Mouse (Mus musculus): ENCODE data around the gene Zfp719. TPM values are rescaled to one million over a fixed set of nuclear protein-coding genes. Genes with fewer than 3 reads are reported as not detected.
A peak's percentile ranks its signal among the peaks of the same experiment; 100 is the strongest.

Gene Zfp719
- polyA plus RNA-seq, 1 experiment = 2.5 TPM

DNA sequence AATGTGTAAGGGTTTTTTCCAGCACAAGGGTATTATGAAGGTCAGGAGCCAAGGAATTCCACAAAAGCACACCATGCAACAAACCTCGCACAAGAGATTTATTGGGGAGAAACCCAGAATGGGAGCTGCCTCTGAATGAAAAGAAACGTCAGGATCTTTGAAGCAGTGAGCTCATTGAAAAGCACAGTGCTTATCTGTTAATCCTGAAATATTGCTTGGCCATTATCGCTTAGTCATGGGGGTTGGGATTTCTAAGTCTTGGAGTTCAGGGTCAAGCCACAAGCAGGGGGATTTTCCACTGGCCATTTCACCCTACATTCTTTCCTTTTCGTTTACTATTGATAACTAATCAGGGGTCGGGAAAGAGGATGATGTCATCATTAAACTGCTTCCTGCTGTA, 22.5 kb downstream of the Zfp719 start:
- WGBS = 35% methylated on average over 5 of the region's 5 CpGs
- TF ChIP-seq POLR2A (IDR thresholded peaks at IDR 0.05; ENCODE audit: borderline replicate concordance, extremely low read depth, low read depth, low read length) = no peak
- TF ChIP-seq CTCF (IDR thresholded peaks at IDR 0.05; ENCODE audit: insufficient read depth, low read length) = no peak
- DNase-seq = no peak
- no peak overlapping the region for H3K4me3 ChIP-seq (replicated peaks; ENCODE audit: extremely low read depth, low read depth, low read length)
- no peaks in the 10 kb centered on the region for H3K4me1 ChIP-seq (ENCODE audit: control insufficient read depth, insufficient read depth, low read length)

DNA sequence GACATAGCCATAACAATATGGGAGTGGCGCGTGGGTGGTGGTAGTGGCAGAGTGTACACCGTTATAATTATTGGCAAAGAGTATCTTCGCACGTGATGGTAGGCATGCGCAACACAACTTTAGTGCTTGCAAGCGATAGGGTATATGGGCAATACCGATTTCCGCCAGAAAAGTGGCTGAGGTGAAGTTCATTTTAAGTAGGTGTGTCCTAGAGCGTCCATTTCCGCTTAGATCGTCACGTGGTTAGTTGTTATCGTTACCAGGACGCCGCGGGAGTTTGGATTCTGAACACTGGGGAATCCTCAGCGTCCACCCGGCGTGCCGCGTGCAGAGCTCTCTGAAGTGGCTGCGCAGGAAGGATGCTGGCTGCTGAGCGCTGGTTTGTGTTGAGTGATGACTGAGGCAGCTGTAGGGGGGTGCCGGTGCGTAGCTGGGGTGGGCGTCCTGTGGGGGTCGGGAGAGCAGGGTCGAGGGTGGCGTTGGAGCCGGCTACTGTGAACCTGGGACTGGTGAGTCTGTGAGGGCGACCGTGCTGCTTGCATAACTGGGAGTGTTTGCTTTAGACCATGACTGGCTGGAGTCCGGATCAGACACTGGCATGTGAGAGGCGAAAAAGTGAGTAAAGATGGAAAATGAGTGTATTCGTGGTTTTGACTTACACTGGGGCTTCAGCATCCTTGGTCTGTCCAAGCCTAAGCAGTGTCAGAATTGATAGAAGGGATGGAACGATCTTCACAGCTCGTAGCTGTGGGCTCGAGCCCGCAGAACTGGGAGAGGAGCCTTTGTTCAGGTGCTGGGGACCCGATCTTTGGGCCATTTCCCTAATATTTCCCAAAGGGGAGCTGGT, 27.7 kb downstream of the Zfp719 start, which contains the start of gene Zfp819:
Gene Zfp819, plus strand, starts transcription at position 274 of the 847 bp plus-strand sequence.
- 12% methylated on average over 41 of the region's 41 CpGs for WGBS
- TF ChIP-seq CTCF (IDR thresholded peaks at IDR 0.05; ENCODE audit: insufficient read depth, low read length) (no peak), POLR2A (IDR thresholded peaks at IDR 0.05; ENCODE audit: borderline replicate concordance, extremely low read depth, low read depth, low read length) (no peak)
- Histone ChIP-seq H3K4me3 (replicated peaks; ENCODE audit: extremely low read depth, low read depth, low read length) (peak within 1 kb of the TSS; percentile 29), H3K4me1 (ENCODE audit: control insufficient read depth, insufficient read depth, low read length) (no peaks in the 10 kb centered on the region)
- DNase-seq = peak; percentile 38

DNA sequence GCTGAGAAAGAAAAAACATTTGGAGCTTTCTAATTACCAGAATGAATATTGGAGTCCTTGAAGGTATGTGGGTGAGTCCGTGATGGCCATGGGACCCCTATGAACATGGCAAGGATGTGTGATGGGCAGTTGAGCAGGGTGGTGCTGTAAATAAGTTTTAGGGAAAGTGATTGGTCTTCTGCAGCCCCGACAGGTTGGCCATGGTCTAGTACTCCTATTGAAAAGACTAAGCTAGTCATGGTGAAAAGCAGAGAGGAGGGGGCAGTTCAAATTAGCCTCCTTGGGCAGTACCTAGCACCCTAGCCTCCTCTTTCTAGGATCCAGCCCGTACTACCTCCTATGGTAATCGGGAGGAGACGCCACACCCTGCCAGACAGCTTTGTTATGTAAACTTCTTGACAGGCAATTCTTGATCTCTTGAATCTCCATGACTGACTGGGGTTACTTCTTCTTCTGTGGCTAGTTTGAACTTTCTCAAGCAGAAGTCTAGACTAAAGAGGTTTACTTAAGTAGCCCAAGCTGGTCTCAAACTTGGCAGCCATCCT, 28.4 kb downstream of the Zfp719 start:
- Histone ChIP-seq H3K4me3 (replicated peaks; ENCODE audit: extremely low read depth, low read depth, low read length) (no peak overlapping the region), H3K4me1 (ENCODE audit: control insufficient read depth, insufficient read depth, low read length) (no peaks in the 10 kb centered on the region)
- TF ChIP-seq CTCF (IDR thresholded peaks at IDR 0.05; ENCODE audit: insufficient read depth, low read length) (no peak), POLR2A (IDR thresholded peaks at IDR 0.05; ENCODE audit: borderline replicate concordance, extremely low read depth, low read depth, low read length) (no peak)
- WGBS = 25% methylated on average over 5 of the region's 5 CpGs
- no peak for DNase-seq

DNA sequence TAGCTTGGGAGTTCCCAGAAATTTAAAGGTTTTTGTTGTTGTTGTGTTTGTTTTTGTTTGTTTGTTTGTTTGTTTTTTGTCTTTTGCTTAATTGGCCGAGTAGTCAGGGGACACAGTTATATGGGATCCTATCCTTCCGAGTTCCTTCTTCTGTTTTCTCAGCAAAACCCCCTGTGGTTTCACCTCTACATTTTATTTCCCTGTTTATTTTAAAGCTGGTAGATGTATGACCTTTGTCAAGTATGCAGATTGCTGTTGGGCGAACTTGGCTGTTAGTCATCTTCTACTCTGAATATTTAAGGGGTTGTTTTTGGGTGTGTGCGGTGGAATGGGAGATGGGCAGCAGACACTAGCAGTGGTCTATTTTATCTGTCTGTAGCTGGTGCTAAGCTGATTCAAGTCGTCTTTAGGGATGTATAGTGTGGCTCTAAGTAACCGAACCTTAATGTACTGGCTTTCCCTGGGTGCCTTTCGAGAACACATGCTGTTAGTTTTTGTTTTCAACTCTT, 29.0 kb downstream of the Zfp719 start:
- WGBS = 63% methylated on average over 7 of the region's 7 CpGs
- TF ChIP-seq CTCF (IDR thresholded peaks at IDR 0.05; ENCODE audit: insufficient read depth, low read length) (no peak), POLR2A (IDR thresholded peaks at IDR 0.05; ENCODE audit: borderline replicate concordance, extremely low read depth, low read depth, low read length) (no peak)
- DNase-seq = no peak
- H3K4me1 ChIP-seq (ENCODE audit: control insufficient read depth, insufficient read depth, low read length) = no peaks in the 10 kb centered on the region
- no peak overlapping the region for H3K4me3 ChIP-seq (replicated peaks; ENCODE audit: extremely low read depth, low read depth, low read length)

DNA sequence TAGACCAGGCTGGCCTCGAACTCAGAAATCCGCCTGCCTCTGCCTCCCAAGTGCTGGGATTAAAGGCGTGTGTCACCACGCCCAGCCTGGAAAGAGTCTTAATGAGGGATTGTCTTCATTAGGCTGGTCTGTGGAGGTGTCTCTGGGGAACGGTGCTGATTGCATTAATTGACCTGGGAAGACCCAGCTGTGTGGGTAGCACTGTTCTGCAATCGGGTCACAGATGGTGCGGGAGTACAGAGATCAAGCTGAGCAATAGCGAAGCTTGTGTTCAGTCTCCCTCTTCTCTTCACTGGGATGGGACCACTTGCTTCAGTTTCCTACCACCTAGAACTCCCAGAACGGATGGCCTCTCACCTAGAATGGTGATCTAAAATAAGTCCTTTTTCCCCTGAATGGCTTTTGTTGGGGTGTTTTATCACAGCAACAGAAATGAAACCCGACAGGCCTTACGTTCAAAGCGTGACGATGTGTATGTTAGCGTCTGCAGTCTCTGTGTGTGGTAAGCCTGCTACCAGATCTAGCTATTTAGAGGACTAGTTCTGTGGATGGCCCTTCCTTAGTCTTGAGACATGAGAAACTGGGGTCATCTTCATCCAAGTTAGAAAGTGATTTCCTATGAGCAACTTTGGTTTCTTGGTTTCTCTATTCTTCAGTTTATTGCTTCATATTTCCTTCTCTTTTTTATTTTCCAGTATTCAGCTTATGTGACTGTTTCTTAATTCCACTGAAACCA, 34.6 kb downstream of the Zfp719 start:
- Histone ChIP-seq H3K4me1 (ENCODE audit: control insufficient read depth, insufficient read depth, low read length) (no peaks in the 10 kb centered on the region), H3K4me3 (replicated peaks; ENCODE audit: extremely low read depth, low read depth, low read length) (no peak overlapping the region)
- TF ChIP-seq CTCF (IDR thresholded peaks at IDR 0.05; ENCODE audit: insufficient read depth, low read length) (no peak), POLR2A (IDR thresholded peaks at IDR 0.05; ENCODE audit: borderline replicate concordance, extremely low read depth, low read depth, low read length) (no peak)
- WGBS = 81% methylated on average over 14 of the region's 14 CpGs
- DNase-seq = no peak

DNA sequence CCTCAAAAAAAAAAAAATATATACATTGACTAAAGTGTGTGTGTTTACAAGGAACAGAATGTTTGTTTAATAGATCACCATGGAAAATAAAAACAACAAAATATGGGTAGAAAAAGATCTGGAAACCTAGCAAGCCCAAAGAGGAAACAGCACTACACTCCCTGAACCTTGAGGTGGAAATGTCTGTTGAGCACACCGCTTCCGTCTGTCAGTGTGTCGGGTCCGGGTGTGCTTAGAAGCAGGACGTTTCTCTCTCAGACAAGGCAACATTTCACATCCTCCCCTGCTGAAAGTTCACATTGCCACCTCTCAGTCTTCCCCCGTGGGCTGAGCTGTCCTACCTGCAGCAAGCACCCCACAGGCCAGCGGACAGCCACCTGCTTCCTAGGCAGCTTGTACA, 43.5 kb downstream of the Zfp719 start:
- H3K4me3 ChIP-seq (replicated peaks; ENCODE audit: extremely low read depth, low read depth, low read length) = no peak overlapping the region
- H3K4me1 ChIP-seq (ENCODE audit: control insufficient read depth, insufficient read depth, low read length) = no peaks in the 10 kb centered on the region
- TF ChIP-seq CTCF (IDR thresholded peaks at IDR 0.05; ENCODE audit: insufficient read depth, low read length) = no peak
- no peak for TF ChIP-seq POLR2A (IDR thresholded peaks at IDR 0.05; ENCODE audit: borderline replicate concordance, extremely low read depth, low read depth, low read length)
- DNase-seq = no peak
- WGBS = 64% methylated on average over 7 of the region's 7 CpGs

DNA sequence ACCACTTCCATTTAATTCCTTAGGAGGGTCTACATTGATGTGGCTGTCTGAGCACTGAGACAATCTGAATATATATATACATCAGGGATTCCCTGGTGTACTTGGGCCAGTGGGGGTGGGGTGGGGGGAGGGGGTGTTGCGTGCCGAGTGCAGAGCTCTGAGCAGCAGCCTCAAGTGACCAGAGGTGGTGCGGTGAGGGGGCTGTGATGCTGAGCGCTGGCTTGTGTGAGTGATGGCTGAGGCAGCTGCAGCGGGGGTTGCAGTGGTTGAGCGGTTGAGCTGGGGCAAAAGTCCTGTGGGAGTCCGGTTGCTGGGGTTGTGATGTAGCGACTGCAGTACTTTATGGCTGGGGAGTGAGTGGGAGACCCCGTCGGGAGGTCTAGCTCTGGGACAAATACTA, 44.4 kb downstream of the Zfp719 start:
- TF ChIP-seq POLR2A (IDR thresholded peaks at IDR 0.05; ENCODE audit: borderline replicate concordance, extremely low read depth, low read depth, low read length) (no peak), CTCF (IDR thresholded peaks at IDR 0.05; ENCODE audit: insufficient read depth, low read length) (no peak)
- Histone ChIP-seq H3K4me1 (ENCODE audit: control insufficient read depth, insufficient read depth, low read length) (no peaks in the 10 kb centered on the region), H3K4me3 (replicated peaks; ENCODE audit: extremely low read depth, low read depth, low read length) (no peak overlapping the region)
- no peak for DNase-seq
- WGBS = 16% methylated on average over 10 of the region's 10 CpGs

DNA sequence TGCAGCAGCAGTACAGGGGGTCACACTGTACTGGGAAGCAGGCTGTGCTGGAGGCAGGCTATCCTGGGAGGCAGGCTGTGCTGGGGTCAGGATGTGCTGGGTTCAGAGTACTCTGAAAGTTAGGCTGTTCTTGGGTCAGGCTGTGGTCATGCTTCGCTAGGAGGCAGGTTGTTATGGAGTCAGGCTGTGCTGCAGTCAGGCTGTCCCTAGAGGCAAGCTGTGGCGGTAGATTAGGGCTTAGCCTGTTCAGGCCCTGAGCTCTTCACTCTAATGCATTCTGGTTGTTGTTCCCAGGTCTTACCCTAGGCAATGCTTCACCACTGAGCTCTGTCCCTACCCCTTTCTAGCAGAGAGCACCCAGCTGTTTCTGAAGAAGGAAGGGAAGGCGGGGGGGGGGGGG, 45.7 kb downstream of the Zfp719 start:
- no peak for TF ChIP-seq CTCF (IDR thresholded peaks at IDR 0.05; ENCODE audit: insufficient read depth, low read length)
- no peak for TF ChIP-seq POLR2A (IDR thresholded peaks at IDR 0.05; ENCODE audit: borderline replicate concordance, extremely low read depth, low read depth, low read length)
- no peak overlapping the region for H3K4me3 ChIP-seq (replicated peaks; ENCODE audit: extremely low read depth, low read depth, low read length)
- 75% methylated on average over 3 of the region's 3 CpGs for WGBS
- no peaks in the 10 kb centered on the region for H3K4me1 ChIP-seq (ENCODE audit: control insufficient read depth, insufficient read depth, low read length)
- no peak for DNase-seq

DNA sequence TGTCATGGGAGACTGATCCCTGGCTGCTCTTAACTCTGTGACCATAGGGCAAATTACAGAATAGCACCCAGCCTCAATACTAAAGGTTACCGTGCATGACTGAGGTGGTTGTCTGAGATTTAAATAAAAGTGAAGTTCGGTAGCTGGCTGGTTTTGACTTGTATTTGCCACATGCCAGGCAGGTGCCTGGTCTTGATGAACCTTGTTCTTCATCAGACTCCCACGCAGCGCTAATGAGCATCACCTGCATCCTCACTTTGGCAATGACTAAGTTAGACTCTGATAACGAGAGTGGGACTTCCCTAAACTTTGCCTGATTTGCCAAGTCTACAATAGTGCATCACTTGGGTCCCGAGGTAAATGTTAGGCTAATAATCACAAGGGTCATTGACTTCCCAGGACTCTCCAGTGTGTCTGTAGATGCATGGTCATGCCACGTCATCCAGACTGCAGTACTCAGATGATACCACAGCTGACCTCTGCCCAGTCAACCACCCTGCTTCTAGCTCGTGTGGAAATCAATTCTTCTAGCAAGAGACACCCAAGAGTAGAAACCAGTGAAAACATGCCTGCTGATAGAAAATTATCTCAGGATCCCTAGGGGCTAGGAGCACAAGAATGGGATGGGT, 46.5 kb downstream of the Zfp719 start:
- H3K4me1 ChIP-seq (ENCODE audit: control insufficient read depth, insufficient read depth, low read length) = no peaks in the 10 kb centered on the region
- DNase-seq = no peak
- no peak overlapping the region for H3K4me3 ChIP-seq (replicated peaks; ENCODE audit: extremely low read depth, low read depth, low read length)
- 70% methylated on average over 8 of the region's 8 CpGs for WGBS
- TF ChIP-seq CTCF (IDR thresholded peaks at IDR 0.05; ENCODE audit: insufficient read depth, low read length) = no peak
- no peak for TF ChIP-seq POLR2A (IDR thresholded peaks at IDR 0.05; ENCODE audit: borderline replicate concordance, extremely low read depth, low read depth, low read length)

Data from lung, adult 2 months (tissue).